Mouse (Mus musculus): ENCODE results near the gene Prkn. TPM values are rescaled to one million over a fixed set of nuclear protein-coding genes. Genes with fewer than 3 reads are reported as not detected.

The Prkn gene
- 10 to 100 TPM; 10.3 to 10.6 TPM for total RNA-seq (2021)
- 4.5 and 6.6 TPM in 2 replicates for polyA plus RNA-seq (2012; rRNA removed)
- long read RNA-seq, partial matches to known transcripts, result 1 of 3 reads
- long read RNA-seq, other reads (novel, unspliced or antisense), result 2 of 3 reads

- DNase-seq, result peak; percentile 98
- no peaks in the 10 kb centered on the region for H3K27me3 ChIP-seq (ENCODE audit: control insufficient read depth, insufficient read depth, low read length)
- under 1% methylated on average over 54 of the region's 58 CpGs for WGBS
- H3K79me2 ChIP-seq (replicated peaks; ENCODE audit: control insufficient read depth, insufficient read depth, low read length), result no peaks in the 10 kb centered on the region
- H3K27ac ChIP-seq, result peak within 1 kb of the TSS; percentile 90
- H3K36me3 ChIP-seq (ENCODE audit: control insufficient read depth, insufficient read depth, low read length), result no peaks in the 10 kb centered on the region
- TF ChIP-seq CTCF (IDR thresholded peaks at IDR 0.05) (no peak), EP300 (IDR thresholded peaks at IDR 0.05; ENCODE audit: insufficient read depth, low read depth, low read length) (peak; percentile 87), POLR2A (IDR thresholded peaks at IDR 0.05; ENCODE audit: insufficient read depth, low read depth, low read length) (peak; percentile 62)
- H3K9ac ChIP-seq (ENCODE audit: low read depth, low read length), result peak within 1 kb of the TSS; percentile 85
- no peaks in the 10 kb centered on the region for H3K4me1 ChIP-seq (ENCODE audit: control insufficient read depth, insufficient read depth, low read length)
- peak within 1 kb of the TSS; percentile 84 for H3K4me3 ChIP-seq
- intact Hi-C loops (cut with DNase I), result loop anchor here (10.0 kb wide), 1 partner anchor 505 kb away; no protein-coding TSS in a partner anchor
Observed at GRCm38 (mm10) chr17:10840148-10840707, at the start of gene Prkn, which contains the start of gene Pacrg. Gene Prkn, plus strand, starts transcription at chr17:10840384. Gene Pacrg, minus strand, starts transcription at chr17:10840311.

- no peak for TF ChIP-seq CTCF (IDR thresholded peaks at IDR 0.05)
- no peak for TF ChIP-seq EP300 (IDR thresholded peaks at IDR 0.05; ENCODE audit: insufficient read depth, low read depth, low read length)
- TF ChIP-seq POLR2A (IDR thresholded peaks at IDR 0.05; ENCODE audit: insufficient read depth, low read depth, low read length), result no peak
- no peaks in the 10 kb centered on the region for H3K4me1 ChIP-seq (ENCODE audit: control insufficient read depth, insufficient read depth, low read length)
- H3K27ac ChIP-seq, result no peak overlapping the region
- H3K79me2 ChIP-seq (replicated peaks; ENCODE audit: control insufficient read depth, insufficient read depth, low read length), result no peaks in the 10 kb centered on the region
- intact Hi-C loops (cut with DNase I), result no loop called here
- H3K9ac ChIP-seq (ENCODE audit: low read depth, low read length), result no peak overlapping the region
- 0 out of 2 replicates have a peak, but pooled peaks cover 2% of the 10 kb centered on the region for H3K27me3 ChIP-seq (ENCODE audit: control insufficient read depth, insufficient read depth, low read length)
- H3K4me3 ChIP-seq, result no peak overlapping the region
- H3K36me3 ChIP-seq (ENCODE audit: control insufficient read depth, insufficient read depth, low read length), result no peaks in the 10 kb centered on the region
- 35% methylated on average over 3 of the region's 3 CpGs for WGBS
- no peak for DNase-seq
Observed at GRCm38 (mm10) chr17:10791661-10792060, 48.5 kb upstream of the Prkn start.

DNA sequence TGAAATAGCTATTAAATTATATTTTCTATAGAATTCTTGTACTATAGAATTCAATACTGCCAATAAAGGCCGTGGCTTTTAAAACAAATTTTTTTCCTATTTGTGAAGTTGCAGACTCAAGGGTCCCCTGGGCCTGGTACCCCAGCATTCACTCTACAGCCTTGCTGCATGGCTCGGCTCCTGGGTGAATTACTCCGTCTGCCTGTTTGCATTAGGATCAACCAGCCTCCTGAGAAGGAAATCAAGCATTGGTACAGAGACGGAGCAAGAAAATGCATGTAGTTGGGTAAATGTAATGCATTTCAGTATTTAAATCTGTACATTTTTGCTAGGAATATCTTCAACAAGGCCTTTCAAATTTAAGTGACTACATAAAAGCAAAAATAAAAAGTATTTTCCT, 33.5 kb upstream of the Prkn start:
- 90% methylated on average over 4 of the region's 4 CpGs for WGBS
- H3K4me1 ChIP-seq (ENCODE audit: control insufficient read depth, insufficient read depth, low read length), result no peaks in the 10 kb centered on the region

DNA sequence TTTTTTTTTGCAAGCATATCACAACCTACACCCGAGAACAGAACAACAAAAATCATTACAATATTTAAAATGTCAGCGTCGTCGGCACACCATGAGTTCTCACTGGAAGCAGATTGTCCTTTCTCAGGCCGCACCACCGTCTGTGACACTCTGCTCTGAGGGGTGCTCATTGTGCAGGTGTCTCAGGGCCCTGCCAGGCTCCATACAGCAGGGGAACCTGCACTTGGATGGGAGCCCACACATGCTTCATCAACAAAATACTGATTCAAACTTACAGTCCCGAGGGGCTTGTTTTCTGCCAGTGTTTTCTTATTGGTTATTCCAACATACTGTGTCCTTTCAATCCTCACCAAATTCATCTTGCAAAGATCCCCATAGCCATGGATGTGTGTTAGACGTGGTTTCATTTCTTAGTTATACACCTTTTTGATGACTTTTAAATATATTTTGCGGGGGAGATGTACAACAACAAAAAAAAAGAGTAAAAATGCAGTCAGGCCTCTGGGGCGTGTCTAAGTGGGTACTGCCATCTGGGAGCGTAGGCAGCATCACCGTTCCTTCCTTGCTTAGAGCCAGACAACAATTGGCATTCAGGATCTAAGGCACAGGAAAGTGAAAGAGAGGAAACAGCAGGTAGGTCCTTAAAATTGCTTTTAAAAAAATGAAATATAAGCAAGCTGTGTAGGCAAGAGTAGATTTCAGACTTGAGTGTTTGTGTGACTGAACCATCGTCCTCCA, 32.8 kb upstream of the Prkn start:
- intact Hi-C loops (cut with DNase I), result no loop called here
- no peak for DNase-seq
- TF ChIP-seq POLR2A (IDR thresholded peaks at IDR 0.05; ENCODE audit: insufficient read depth, low read depth, low read length), result no peak
- no peak for TF ChIP-seq EP300 (IDR thresholded peaks at IDR 0.05; ENCODE audit: insufficient read depth, low read depth, low read length)
- TF ChIP-seq CTCF (IDR thresholded peaks at IDR 0.05), result no peak
- Histone ChIP-seq H3K4me1 (ENCODE audit: control insufficient read depth, insufficient read depth, low read length) (no peaks in the 10 kb centered on the region), H3K27ac (no peak overlapping the region), H3K36me3 (ENCODE audit: control insufficient read depth, insufficient read depth, low read length) (no peaks in the 10 kb centered on the region), H3K27me3 (ENCODE audit: control insufficient read depth, insufficient read depth, low read length) (no peaks in the 10 kb centered on the region), H3K79me2 (replicated peaks; ENCODE audit: control insufficient read depth, insufficient read depth, low read length) (no peaks in the 10 kb centered on the region), H3K9ac (ENCODE audit: low read depth, low read length) (no peak overlapping the region), H3K4me3 (no peak overlapping the region)
- WGBS, result 85% methylated on average over 13 of the region's 13 CpGs

More for the DNA sequence above, 33.5 kb upstream of the Prkn start:
- intact Hi-C loops (cut with DNase I), result no loop called here
- no peak for DNase-seq
- H3K9ac ChIP-seq (ENCODE audit: low read depth, low read length), result no peak overlapping the region
- no peak overlapping the region for H3K4me3 ChIP-seq
- no peaks in the 10 kb centered on the region for H3K36me3 ChIP-seq (ENCODE audit: control insufficient read depth, insufficient read depth, low read length)
- no peak overlapping the region for H3K27ac ChIP-seq
- no peaks in the 10 kb centered on the region for H3K27me3 ChIP-seq (ENCODE audit: control insufficient read depth, insufficient read depth, low read length)
- TF ChIP-seq POLR2A (IDR thresholded peaks at IDR 0.05; ENCODE audit: insufficient read depth, low read depth, low read length) (no peak), CTCF (IDR thresholded peaks at IDR 0.05) (no peak), EP300 (IDR thresholded peaks at IDR 0.05; ENCODE audit: insufficient read depth, low read depth, low read length) (no peak)
- H3K79me2 ChIP-seq (replicated peaks; ENCODE audit: control insufficient read depth, insufficient read depth, low read length), result no peaks in the 10 kb centered on the region

- Histone ChIP-seq H3K9ac (ENCODE audit: low read depth, low read length) (no peak overlapping the region), H3K79me2 (replicated peaks; ENCODE audit: control insufficient read depth, insufficient read depth, low read length) (no peaks in the 10 kb centered on the region), H3K27ac (no peak overlapping the region), H3K27me3 (ENCODE audit: control insufficient read depth, insufficient read depth, low read length) (no peaks in the 10 kb centered on the region), H3K36me3 (ENCODE audit: control insufficient read depth, insufficient read depth, low read length) (no peaks in the 10 kb centered on the region), H3K4me1 (ENCODE audit: control insufficient read depth, insufficient read depth, low read length) (no peaks in the 10 kb centered on the region), H3K4me3 (no peak overlapping the region)
- no peak for DNase-seq
- no peak for TF ChIP-seq EP300 (IDR thresholded peaks at IDR 0.05; ENCODE audit: insufficient read depth, low read depth, low read length)
- TF ChIP-seq POLR2A (IDR thresholded peaks at IDR 0.05; ENCODE audit: insufficient read depth, low read depth, low read length), result no peak
- TF ChIP-seq CTCF (IDR thresholded peaks at IDR 0.05), result no peak
- intact Hi-C loops (cut with DNase I), result no loop called here
- WGBS, result 64% methylated on average over 2 of the region's 2 CpGs
Observed at GRCm38 (mm10) chr17:10808571-10808970, 31.6 kb upstream of the Prkn start.

DNA sequence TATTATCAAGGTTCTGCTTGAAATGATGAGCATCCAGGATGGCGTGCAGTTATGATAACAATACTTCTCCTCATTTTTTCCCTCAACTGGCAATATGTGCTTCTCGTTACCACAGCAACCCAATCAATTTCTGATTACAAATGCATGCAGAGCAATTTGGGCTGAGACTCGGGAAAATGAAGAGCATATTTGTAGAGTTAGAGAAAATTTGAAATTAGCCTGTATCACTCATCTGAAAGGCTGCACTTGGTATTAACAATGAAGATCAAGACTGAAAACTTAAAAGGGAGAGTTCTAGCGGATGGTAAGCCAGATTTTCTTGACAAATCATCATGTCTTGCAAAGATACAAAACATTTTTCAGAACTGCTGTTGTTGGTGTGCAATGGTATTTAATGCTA, 21.2 kb upstream of the Prkn start:
- intact Hi-C loops (cut with DNase I), result no loop called here
- Histone ChIP-seq H3K4me3 (no peak overlapping the region), H3K27me3 (ENCODE audit: control insufficient read depth, insufficient read depth, low read length) (no peaks in the 10 kb centered on the region), H3K9ac (ENCODE audit: low read depth, low read length) (no peak overlapping the region), H3K4me1 (ENCODE audit: control insufficient read depth, insufficient read depth, low read length) (no peaks in the 10 kb centered on the region), H3K36me3 (ENCODE audit: control insufficient read depth, insufficient read depth, low read length) (no peaks in the 10 kb centered on the region), H3K79me2 (replicated peaks; ENCODE audit: control insufficient read depth, insufficient read depth, low read length) (no peaks in the 10 kb centered on the region), H3K27ac (no peak overlapping the region)
- DNase-seq, result no peak
- WGBS, result 73% methylated on average over 4 of the region's 4 CpGs
- no peak for TF ChIP-seq CTCF (IDR thresholded peaks at IDR 0.05)
- no peak for TF ChIP-seq POLR2A (IDR thresholded peaks at IDR 0.05; ENCODE audit: insufficient read depth, low read depth, low read length)
- TF ChIP-seq EP300 (IDR thresholded peaks at IDR 0.05; ENCODE audit: insufficient read depth, low read depth, low read length), result no peak
